Mouse (Mus musculus) E14TG2a.4 (cell line): ENCODE measurements around the gene Ppargc1a.

Experiments
- CTCF ChIP-seq: conservative IDR thresholded peaks from 2 replicates; pipeline ENCODE4 v1.5.1; 2014; ENCODE audit warnings: low read length
- NANOG ChIP-seq: IDR thresholded peaks from 2 replicates; pipeline ENCODE4 v1.6.1; 2014; ENCODE audit warnings: borderline replicate concordance, low read length, mixed read lengths
- POU5F1 ChIP-seq: IDR thresholded peaks from 2 replicates; pipeline ENCODE4 v1.6.1; 2014; ENCODE audit warnings: low read length, borderline replicate concordance

DNA sequence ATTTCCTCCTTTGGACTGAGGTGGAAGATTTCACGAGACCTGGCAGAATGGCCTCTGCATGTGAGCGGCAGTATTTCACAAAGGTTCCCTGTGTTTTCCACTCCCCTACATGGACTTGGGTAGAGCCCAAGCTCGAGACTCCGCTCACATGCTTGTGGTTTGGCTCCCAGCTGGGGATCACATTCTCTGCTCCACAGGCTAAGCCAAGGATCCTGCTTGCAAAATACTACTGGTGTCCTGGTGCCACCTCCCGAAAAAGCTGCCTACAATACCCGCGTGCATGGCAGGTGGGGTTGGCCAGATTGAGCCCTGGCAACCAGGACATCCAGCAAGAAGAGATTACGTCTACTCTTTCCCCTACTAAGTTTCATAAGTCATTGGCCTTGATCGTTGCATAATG, 28.1 kb upstream of the Ppargc1a start:
- TF ChIP-seq CTCF, result no peak
- TF ChIP-seq NANOG, result no peak
- TF ChIP-seq POU5F1, result no peak
